Mouse (Mus musculus): ENCODE measurements around the gene Rassf5.

DNA sequence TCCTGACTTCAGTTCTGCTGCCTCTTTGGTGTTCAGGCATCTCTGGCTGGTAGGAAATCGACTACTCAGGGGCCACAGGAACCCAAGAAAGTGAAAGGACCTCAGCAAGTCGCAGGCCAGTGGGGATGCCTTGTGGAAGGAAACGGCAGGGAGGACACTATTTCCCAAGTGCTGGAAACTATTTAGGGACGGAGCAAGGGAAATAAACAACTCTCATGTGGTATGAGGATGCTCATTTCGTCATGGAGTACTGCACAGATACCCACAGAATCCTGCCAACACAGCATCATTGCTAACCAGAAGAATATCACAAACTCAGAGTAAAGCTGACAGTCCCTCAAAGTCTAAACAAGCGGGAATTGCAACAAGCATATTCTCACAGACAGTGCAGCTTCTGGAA, 2.1 kb downstream of the Rassf5 start:
- TF ChIP-seq CTCF (IDR thresholded peaks at IDR 0.05; ENCODE audit: control insufficient read depth, insufficient read depth, insufficient read length) = no peak
- TF ChIP-seq USF1 (IDR thresholded peaks at IDR 0.05; ENCODE audit: low read depth) = no peak
- no peak for TF ChIP-seq CEBPB (IDR thresholded peaks at IDR 0.05; ENCODE audit: low read depth)
- TF ChIP-seq MAX (IDR thresholded peaks at IDR 0.05) = no peak
- TF ChIP-seq FOSL1 (IDR thresholded peaks at IDR 0.05; ENCODE audit: insufficient read depth, low read length, poor library complexity, severe bottlenecking) = no peak
- no peak for TF ChIP-seq MYOD1 (IDR thresholded peaks at IDR 0.05; ENCODE audit: control insufficient read depth, insufficient read length, low read depth)

Data from C2C12 (cell line).